Mouse (Mus musculus): ENCODE results near the gene Tmem150c. TPM values are rescaled to one million over a fixed set of nuclear protein-coding genes. Genes with fewer than 3 reads are reported as not detected.

Gene Tmem150c
- total and polyA plus RNA-seq, 3 experiments: 0.16 TPM; not detected in 2

DNA sequence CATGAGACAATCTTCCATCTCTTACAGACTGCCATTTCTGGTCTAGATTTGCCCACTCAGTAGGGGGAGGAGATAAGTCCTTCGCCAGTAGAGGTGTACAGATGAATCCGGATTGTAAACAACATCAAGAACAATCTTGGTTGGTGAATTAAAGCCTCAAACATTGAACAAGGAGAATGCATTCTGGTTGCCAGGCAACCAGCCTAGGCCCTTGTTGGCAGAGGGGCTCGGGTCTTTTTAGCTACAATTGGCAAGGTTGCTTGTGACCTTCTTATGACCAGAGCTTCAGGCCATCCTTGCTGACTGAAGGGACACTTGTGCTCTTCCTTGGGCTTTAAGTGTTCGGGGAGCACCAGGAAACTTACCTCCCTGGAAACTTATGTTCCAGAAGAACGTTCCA, 16.5 kb upstream of the Tmem150c start:
- no peak for DNase-seq (ENCODE audit: low spot score)
- Histone ChIP-seq H3K9me3 (replicated peaks) (peaks cover 32% of the 10 kb centered on the region), H3K27me3 (ENCODE audit: insufficient read depth, low read length) (no peaks in the 10 kb centered on the region), H3K4me1 (ENCODE audit: insufficient read depth, low read depth, low read length) (no peaks in the 10 kb centered on the region), H3K4me3 (ENCODE audit: low read depth, low read length) (no peak overlapping the region), H3K36me3 (replicated peaks) (no peaks in the 10 kb centered on the region)
- TF ChIP-seq GATA2 (IDR thresholded peaks at IDR 0.05; ENCODE audit: borderline replicate concordance, low read depth, low read length): no peak
- TF ChIP-seq GATA1 (IDR thresholded peaks at IDR 0.05; ENCODE audit: borderline replicate concordance, low read length): no peak
- no peak for TF ChIP-seq CTCF (IDR thresholded peaks at IDR 0.05; ENCODE audit: low read depth, low read length)
- no peak for TF ChIP-seq POLR2AphosphoS5 (IDR thresholded peaks at IDR 0.05; ENCODE audit: insufficient replicate concordance, low read depth, low read length)
- no peak for TF ChIP-seq TAL1 (conservative IDR thresholded peaks at IDR 0.05; ENCODE audit: low read depth, low read length)
- no peak for ATAC-seq (ENCODE audit: extremely low read depth, insufficient number of reproducible peaks, low FRiP score, poor library complexity, severe bottlenecking)

DNA sequence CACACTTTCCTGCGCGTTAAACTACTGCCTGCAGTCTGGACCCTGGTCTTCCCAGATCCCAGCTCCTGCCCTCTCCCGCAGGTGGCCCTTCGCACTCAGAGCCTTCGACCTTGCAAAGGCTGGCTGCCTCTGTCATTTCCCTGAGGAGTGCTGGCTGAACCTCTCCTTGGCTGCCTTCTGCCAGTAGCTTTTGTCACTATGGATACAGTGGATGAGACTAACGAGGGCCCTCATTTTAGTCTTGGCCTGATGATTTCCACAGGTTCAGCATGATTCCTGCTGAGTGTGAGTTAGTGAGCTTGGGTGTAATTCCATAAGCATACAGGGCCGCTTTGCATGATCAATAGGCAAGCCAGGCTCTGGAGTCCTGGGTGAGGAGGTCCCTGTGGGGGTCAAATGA, 16.0 kb upstream of the Tmem150c start:
- ATAC-seq (ENCODE audit: extremely low read depth, insufficient number of reproducible peaks, low FRiP score, poor library complexity, severe bottlenecking): no peak
- TF ChIP-seq POLR2AphosphoS5 (IDR thresholded peaks at IDR 0.05; ENCODE audit: insufficient replicate concordance, low read depth, low read length): no peak
- TF ChIP-seq CTCF (IDR thresholded peaks at IDR 0.05; ENCODE audit: low read depth, low read length): no peak
- TF ChIP-seq GATA2 (IDR thresholded peaks at IDR 0.05; ENCODE audit: borderline replicate concordance, low read depth, low read length): no peak
- TF ChIP-seq GATA1 (IDR thresholded peaks at IDR 0.05; ENCODE audit: borderline replicate concordance, low read length): no peak
- TF ChIP-seq TAL1 (conservative IDR thresholded peaks at IDR 0.05; ENCODE audit: low read depth, low read length): no peak
- no peak for DNase-seq (ENCODE audit: low spot score)

DNA sequence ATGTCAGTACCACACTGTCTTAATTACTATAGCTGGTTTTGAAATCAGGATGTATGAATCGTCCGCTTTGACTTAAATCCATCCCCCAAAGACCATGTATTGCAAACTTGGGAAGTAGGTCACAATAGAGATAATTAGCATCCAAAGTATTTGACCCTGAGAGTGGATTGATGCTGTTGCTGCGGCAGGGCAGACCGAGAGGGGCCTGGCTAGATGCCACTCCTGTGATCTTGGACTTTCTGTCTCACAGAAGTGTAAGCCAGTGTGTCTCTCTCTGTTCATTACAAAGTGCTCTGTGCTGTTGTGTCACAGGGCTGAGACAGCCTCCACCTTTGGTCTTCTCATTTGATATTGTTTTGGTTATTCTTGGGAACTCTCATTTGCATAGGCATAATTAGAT, 12.5 kb upstream of the Tmem150c start:
- no peaks in the 10 kb centered on the region for H3K36me3 ChIP-seq (replicated peaks)
- no peak for ATAC-seq (ENCODE audit: extremely low read depth, insufficient number of reproducible peaks, low FRiP score, poor library complexity, severe bottlenecking)
- DNase-seq (ENCODE audit: low spot score): no peak
- no peaks in the 10 kb centered on the region for H3K27me3 ChIP-seq (ENCODE audit: insufficient read depth, low read length)
- H3K4me3 ChIP-seq (ENCODE audit: low read depth, low read length): no peak overlapping the region
- no peaks in the 10 kb centered on the region for H3K4me1 ChIP-seq (ENCODE audit: insufficient read depth, low read depth, low read length)
- peaks cover 35% of the 10 kb centered on the region for H3K9me3 ChIP-seq (replicated peaks)
- TF ChIP-seq POLR2AphosphoS5 (IDR thresholded peaks at IDR 0.05; ENCODE audit: insufficient replicate concordance, low read depth, low read length): no peak
- no peak for TF ChIP-seq CTCF (IDR thresholded peaks at IDR 0.05; ENCODE audit: low read depth, low read length)
- no peak for TF ChIP-seq GATA2 (IDR thresholded peaks at IDR 0.05; ENCODE audit: borderline replicate concordance, low read depth, low read length)
- TF ChIP-seq GATA1 (IDR thresholded peaks at IDR 0.05; ENCODE audit: borderline replicate concordance, low read length): no peak
- TF ChIP-seq TAL1 (conservative IDR thresholded peaks at IDR 0.05; ENCODE audit: low read depth, low read length): no peak

More for the DNA sequence above, 16.0 kb upstream of the Tmem150c start:
- Histone ChIP-seq H3K27me3 (ENCODE audit: insufficient read depth, low read length) (no peaks in the 10 kb centered on the region), H3K4me1 (ENCODE audit: insufficient read depth, low read depth, low read length) (no peaks in the 10 kb centered on the region), H3K36me3 (replicated peaks) (no peaks in the 10 kb centered on the region), H3K4me3 (ENCODE audit: low read depth, low read length) (no peak overlapping the region), H3K9me3 (replicated peaks) (peaks cover 32% of the 10 kb centered on the region)

DNA sequence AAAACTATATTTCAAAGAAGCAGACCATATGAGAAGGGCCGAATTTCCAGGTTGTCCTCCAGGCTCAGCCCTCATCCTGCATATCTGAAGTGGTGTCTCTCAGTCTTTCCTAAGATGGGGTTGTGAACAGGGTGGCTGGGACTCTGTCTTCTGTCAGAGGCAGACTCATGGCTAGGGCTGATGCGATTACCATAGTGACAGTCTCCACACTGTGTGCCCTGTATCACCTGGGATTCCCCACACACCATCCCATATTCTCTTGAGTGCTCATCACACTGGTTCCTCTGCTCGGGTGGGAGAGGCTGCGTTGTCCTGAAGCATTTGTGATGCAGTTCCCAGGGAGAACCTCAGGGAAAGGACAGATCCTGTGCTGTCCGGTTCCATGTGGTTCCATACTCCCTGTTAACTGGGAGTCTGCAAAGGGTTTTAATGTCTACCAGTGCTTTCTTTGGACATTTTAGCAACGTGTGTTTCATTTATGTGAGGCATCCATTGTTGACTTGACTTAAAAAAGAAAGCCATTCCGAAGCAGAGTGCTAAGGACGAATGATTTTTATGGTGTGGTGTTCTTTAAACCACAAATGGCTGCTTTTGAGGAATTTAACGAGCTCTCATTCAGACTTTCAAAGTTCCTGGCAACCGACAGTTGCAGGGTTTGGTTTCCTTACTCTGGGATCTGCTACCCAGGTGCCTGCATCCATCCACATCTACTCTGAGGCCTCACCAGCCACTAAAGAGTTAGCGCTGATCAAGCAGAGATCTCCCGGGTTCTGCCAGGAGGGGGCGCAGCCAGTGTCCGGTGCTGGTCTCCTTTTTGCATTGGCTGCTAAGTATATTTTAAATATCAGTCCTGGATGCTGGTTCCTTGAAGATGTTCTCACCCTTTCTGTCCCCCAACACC, 7.2 kb upstream of the Tmem150c start:
- ATAC-seq (ENCODE audit: extremely low read depth, insufficient number of reproducible peaks, low FRiP score, poor library complexity, severe bottlenecking): no peak
- no peaks in the 10 kb centered on the region for H3K27me3 ChIP-seq (ENCODE audit: insufficient read depth, low read length)
- H3K4me1 ChIP-seq (ENCODE audit: insufficient read depth, low read depth, low read length): no peaks in the 10 kb centered on the region
- peaks cover 29% of the 10 kb centered on the region for H3K9me3 ChIP-seq (replicated peaks)
- H3K4me3 ChIP-seq (ENCODE audit: low read depth, low read length): no peak overlapping the region
- H3K36me3 ChIP-seq (replicated peaks): no peaks in the 10 kb centered on the region
- no peak for TF ChIP-seq GATA1 (IDR thresholded peaks at IDR 0.05; ENCODE audit: borderline replicate concordance, low read length)
- no peak for TF ChIP-seq GATA2 (IDR thresholded peaks at IDR 0.05; ENCODE audit: borderline replicate concordance, low read depth, low read length)
- no peak for TF ChIP-seq CTCF (IDR thresholded peaks at IDR 0.05; ENCODE audit: low read depth, low read length)
- no peak for TF ChIP-seq TAL1 (conservative IDR thresholded peaks at IDR 0.05; ENCODE audit: low read depth, low read length)
- TF ChIP-seq POLR2AphosphoS5 (IDR thresholded peaks at IDR 0.05; ENCODE audit: insufficient replicate concordance, low read depth, low read length): no peak
- no peak for DNase-seq (ENCODE audit: low spot score)

DNA sequence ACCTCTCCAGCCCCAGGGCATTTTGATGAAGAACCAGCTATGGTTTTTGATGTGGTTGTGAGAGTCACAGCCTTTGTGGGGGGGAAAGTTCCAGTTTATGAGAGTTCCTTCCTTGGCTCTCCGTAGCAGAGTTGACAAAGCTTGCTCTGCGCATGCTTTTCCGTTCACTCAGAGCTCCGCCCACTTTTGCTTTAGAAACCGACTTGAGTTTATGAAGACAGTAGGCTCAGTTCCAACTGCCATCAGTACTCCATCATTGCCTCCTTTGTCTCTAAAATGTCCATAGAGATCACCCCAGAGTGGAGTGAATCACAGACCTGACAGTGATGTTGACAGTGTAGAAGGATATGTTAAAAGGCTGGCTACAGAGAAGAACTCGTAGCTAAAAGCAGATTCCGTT, 3.8 kb upstream of the Tmem150c start:
- Histone ChIP-seq H3K4me1 (ENCODE audit: insufficient read depth, low read depth, low read length) (no peaks in the 10 kb centered on the region), H3K4me3 (ENCODE audit: low read depth, low read length) (no peak overlapping the region), H3K9me3 (replicated peaks) (peaks cover 47% of the 10 kb centered on the region), H3K27me3 (ENCODE audit: insufficient read depth, low read length) (no peaks in the 10 kb centered on the region), H3K36me3 (replicated peaks) (no peaks in the 10 kb centered on the region)
- TF ChIP-seq POLR2AphosphoS5 (IDR thresholded peaks at IDR 0.05; ENCODE audit: insufficient replicate concordance, low read depth, low read length) (no peak), CTCF (IDR thresholded peaks at IDR 0.05; ENCODE audit: low read depth, low read length) (no peak), GATA1 (IDR thresholded peaks at IDR 0.05; ENCODE audit: borderline replicate concordance, low read length) (no peak), TAL1 (conservative IDR thresholded peaks at IDR 0.05; ENCODE audit: low read depth, low read length) (no peak), GATA2 (IDR thresholded peaks at IDR 0.05; ENCODE audit: borderline replicate concordance, low read depth, low read length) (no peak)
- DNase-seq (ENCODE audit: low spot score) (no peak), ATAC-seq (ENCODE audit: extremely low read depth, insufficient number of reproducible peaks, low FRiP score, poor library complexity, severe bottlenecking) (no peak)

DNA sequence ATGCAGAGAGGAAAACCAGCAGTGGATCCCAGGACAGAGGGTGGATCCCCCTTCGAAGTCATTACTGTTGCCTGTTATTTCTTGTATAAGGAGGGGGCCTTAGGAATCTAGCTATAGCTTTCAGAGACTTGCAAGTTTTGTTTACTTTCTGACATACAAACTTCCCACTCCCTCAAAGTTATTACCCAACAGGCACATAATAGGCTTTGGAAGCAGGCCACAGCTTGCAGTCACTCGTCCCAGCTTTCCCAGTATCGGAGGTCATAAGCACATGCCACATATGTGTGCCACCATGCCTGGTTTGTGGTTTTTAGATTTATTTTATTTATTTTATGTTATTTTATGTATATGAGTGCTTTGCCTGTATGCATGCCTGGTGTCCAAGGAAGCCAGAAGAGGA, 3.2 kb upstream of the Tmem150c start:
- DNase-seq (ENCODE audit: low spot score) (no peak), ATAC-seq (ENCODE audit: extremely low read depth, insufficient number of reproducible peaks, low FRiP score, poor library complexity, severe bottlenecking) (no peak)
- Histone ChIP-seq H3K36me3 (replicated peaks) (no peaks in the 10 kb centered on the region), H3K27me3 (ENCODE audit: insufficient read depth, low read length) (no peaks in the 10 kb centered on the region), H3K4me3 (ENCODE audit: low read depth, low read length) (no peak overlapping the region), H3K4me1 (ENCODE audit: insufficient read depth, low read depth, low read length) (no peaks in the 10 kb centered on the region), H3K9me3 (replicated peaks) (peaks cover 51% of the 10 kb centered on the region)
- TF ChIP-seq GATA1 (IDR thresholded peaks at IDR 0.05; ENCODE audit: borderline replicate concordance, low read length) (no peak), CTCF (IDR thresholded peaks at IDR 0.05; ENCODE audit: low read depth, low read length) (no peak), GATA2 (IDR thresholded peaks at IDR 0.05; ENCODE audit: borderline replicate concordance, low read depth, low read length) (no peak), TAL1 (conservative IDR thresholded peaks at IDR 0.05; ENCODE audit: low read depth, low read length) (no peak), POLR2AphosphoS5 (IDR thresholded peaks at IDR 0.05; ENCODE audit: insufficient replicate concordance, low read depth, low read length) (no peak)

Data from G1E (cell line).